ENCODE assay signal across 2 mouse cellular contexts in the genomic region with DNA sequence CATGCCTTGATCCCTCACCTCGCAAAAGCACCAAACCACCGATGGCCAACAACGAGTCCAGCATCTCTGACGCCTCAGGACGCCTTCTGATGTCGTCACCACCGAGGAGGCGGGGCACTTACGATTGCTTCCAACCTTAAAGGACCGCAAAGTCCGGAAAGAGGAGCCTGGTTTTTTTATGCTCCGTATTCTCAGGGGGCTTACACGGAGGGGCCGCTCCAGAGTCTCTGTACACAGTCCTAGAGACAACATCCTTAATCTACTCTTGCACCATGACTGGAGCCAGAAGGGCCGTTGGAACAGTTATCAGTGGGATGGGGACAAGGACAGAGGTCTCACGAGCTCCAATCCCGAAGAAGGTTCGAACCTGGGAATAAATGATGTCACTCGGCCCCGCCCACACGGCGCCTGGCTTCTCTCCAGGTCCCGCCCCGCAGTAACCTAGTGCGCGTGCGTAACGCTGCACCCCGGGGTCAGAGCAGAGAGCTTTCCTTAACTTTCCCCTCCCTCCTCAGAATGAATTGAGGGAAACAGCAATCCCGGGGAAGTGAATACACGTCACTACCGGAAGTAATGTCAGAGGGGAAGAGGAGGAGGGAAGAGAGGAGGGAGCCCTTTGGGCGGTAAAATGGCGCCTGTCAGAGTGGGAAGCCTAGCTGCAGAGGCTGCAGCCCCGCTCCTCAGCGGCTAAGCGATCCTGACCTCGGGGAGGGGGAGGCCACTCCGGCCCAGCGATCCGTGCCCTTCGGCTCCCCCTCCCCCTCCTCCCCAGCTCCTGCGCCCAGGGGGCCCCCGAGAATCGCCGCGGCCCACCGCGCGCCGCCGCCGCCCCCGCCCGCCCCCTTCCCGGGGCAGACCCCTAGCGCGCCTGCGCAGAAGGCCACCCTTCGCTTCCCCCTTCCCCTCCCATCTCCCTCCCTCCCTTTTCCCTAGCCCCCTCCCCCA.
TF ChIP-seq lines count a peak whose summit lies in the region.

No protein-coding gene starts in this region.

TF ChIP-seq in C2C12, 6 proteins besides CTCF, POLR2A, EP300 and RAD21:
- TF ChIP-seq CEBPB (IDR thresholded peaks at IDR 0.05; ENCODE audit: low read depth) (peak; percentile 30), FOSL1 (IDR thresholded peaks at IDR 0.05; ENCODE audit: insufficient read depth, low read length, poor library complexity, severe bottlenecking) (no peak), MAX (IDR thresholded peaks at IDR 0.05) (peak; percentile 20), USF1 (IDR thresholded peaks at IDR 0.05; ENCODE audit: low read depth) (peak; percentile 11), MYOD1 (IDR thresholded peaks at IDR 0.05; ENCODE audit: control insufficient read depth, insufficient read length, low read depth) (no peak), MYOG (IDR thresholded peaks at IDR 0.05; ENCODE audit: control insufficient read depth, extremely low read depth, insufficient read length) (no peak)

TF ChIP-seq in myocyte, 11 proteins besides CTCF, POLR2A, EP300 and RAD21:
- no peak for TF ChIP-seq MYOG (IDR thresholded peaks at IDR 0.05; ENCODE audit: control insufficient read depth in 1 of 3, insufficient read depth in 1 of 3, insufficient read length in 2 of 3, low read depth in 2 of 3)
- no peak for TF ChIP-seq TCF12 (IDR thresholded peaks at IDR 0.05; ENCODE audit: insufficient read depth, poor library complexity, severe bottlenecking)
- peak; percentile 73 for TF ChIP-seq POLR2AphosphoS2 (IDR thresholded peaks at IDR 0.05; ENCODE audit: insufficient read length, low read depth)
- no peak for TF ChIP-seq MYOD1 (IDR thresholded peaks at IDR 0.05; ENCODE audit: control insufficient read depth in 1 of 3, insufficient read length in 2 of 3, low read depth in 2 of 3)
- peak; percentile 1 for TF ChIP-seq E2F4 (IDR thresholded peaks at IDR 0.05; ENCODE audit: insufficient read depth)
- no peak for TF ChIP-seq REST (IDR thresholded peaks at IDR 0.05; ENCODE audit: insufficient read depth, insufficient read length)
- no peak for TF ChIP-seq MAX (IDR thresholded peaks at IDR 0.05; ENCODE audit: low read depth)
- peak; percentile 69 for TF ChIP-seq SRF (IDR thresholded peaks at IDR 0.05; ENCODE audit: control insufficient read depth, insufficient read length, low read depth)
- TF ChIP-seq CEBPB (IDR thresholded peaks at IDR 0.05; ENCODE audit: insufficient read depth, poor library complexity, severe bottlenecking), result no peak
- no peak for TF ChIP-seq TCF3 (IDR thresholded peaks at IDR 0.05; ENCODE audit: insufficient read length, low read depth)
- TF ChIP-seq USF1 (IDR thresholded peaks at IDR 0.05; ENCODE audit: low read depth), result no peak
